Mouse (Mus musculus) neutrophil, adult 5-6 weeks (primary cell): Measurements from ENCODE around the gene Hoxa1. TPM values are rescaled to one million over a fixed set of nuclear protein-coding genes. Genes with fewer than 3 reads are reported as not detected.

Experiments
- ATAC-seq: fragments of 151-379, 151-347 bp; 2 replicates; pipeline ENCODE4 v1.8.0; 2017; ENCODE audit warnings: mild to moderate bottlenecking, moderate TSS enrichment; ENCODE audit not compliant: insufficient number of reproducible peaks, poor library complexity, low FRiP score, severe bottlenecking; ENCODE audit errors: extremely low read depth
- total RNA-seq: library from RNA; stranded (forward); fragments of 200-1000 nt; gene quantifications from 2 replicates; pipeline ENCODE4 v1.2.3, GENCODE M21; 2017

Gene Hoxa1
- total RNA-seq, 1 experiment from 2014 or later: not detected

DNA sequence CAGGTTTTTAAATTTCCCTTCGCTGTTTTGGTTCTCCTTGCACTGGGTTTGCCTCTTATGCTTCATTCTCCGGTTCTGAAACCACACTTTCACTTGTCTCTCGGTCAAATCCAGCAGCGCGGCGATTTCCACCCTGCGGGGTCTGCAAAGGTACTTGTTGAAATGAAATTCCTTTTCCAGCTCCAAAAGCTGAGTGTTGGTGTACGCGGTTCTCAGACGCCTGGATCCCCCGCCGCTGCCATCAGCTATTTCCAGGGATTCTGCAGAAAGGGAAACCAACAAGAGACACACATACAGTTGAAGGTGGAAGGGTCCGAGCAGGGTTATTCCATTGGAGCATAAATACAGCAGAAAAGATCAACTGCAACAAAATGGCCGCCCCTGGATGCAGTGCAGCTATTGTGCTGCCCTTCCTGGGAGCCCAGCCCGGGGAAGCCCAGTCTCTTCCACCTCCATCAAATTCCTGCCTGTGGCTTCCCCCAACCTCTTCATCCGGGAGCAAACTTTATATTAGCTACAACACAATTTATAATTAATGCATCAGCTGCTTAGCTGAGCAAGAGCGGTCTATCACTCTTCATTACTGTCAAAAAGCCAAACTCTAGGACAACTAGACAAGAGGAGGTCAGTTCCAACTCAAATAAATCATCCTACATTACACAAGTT is 5.4 kb upstream of the Hoxa1 start:
- ATAC-seq: no peak

DNA sequence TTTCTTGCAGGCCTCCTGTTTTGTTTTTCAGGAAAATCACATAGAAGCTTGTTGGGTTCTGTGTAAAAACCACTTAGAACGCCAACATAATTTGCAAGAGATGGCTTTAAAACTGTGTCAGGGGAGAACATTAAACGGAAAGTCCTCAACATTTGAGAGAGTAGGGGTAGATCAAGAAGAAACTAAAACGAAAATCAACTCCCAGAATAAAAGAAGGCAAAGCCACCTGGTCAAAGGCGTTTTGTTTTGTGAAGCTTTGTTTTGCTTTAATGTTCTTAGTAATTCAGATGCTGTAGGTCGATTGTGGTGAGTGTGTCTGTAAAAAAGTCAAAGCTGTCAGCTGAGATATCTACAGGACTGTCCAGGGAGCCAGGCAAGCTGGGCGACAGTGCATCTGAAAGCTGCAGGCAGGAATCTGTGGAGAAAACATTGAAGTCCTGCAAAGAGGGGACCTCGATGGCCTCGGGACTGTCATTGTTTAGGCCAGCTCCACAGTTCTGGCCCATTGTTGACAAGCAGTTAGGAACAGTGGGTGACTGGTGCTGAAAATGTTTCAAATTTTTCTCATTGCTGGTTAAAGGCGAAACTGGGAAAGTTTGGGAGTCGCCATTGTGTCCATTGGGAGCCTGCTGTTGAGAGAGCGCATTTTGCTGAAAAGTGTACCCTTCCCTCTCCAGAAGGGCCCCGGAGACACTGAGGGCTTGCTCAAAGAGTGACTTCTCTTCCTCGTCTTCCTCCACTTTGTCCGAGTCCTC is 4.7 kb upstream of the Hoxa1 start:
- ATAC-seq: no peak

DNA sequence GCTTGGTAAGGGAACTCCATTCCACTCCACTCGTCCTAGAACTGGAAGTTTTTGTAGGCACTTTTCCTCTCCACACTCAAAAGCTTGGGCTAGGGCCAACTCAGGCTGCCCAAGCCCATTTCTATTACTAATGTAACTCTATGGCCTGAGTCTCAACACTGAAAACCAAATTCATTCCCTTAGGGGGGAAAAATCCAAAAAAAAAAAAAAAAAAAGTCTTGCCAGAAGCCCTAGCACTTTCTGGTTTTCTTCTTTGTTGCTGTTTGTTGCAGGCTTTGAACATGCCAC is 3.9 kb upstream of the Hoxa1 start:
- no peak for ATAC-seq

DNA sequence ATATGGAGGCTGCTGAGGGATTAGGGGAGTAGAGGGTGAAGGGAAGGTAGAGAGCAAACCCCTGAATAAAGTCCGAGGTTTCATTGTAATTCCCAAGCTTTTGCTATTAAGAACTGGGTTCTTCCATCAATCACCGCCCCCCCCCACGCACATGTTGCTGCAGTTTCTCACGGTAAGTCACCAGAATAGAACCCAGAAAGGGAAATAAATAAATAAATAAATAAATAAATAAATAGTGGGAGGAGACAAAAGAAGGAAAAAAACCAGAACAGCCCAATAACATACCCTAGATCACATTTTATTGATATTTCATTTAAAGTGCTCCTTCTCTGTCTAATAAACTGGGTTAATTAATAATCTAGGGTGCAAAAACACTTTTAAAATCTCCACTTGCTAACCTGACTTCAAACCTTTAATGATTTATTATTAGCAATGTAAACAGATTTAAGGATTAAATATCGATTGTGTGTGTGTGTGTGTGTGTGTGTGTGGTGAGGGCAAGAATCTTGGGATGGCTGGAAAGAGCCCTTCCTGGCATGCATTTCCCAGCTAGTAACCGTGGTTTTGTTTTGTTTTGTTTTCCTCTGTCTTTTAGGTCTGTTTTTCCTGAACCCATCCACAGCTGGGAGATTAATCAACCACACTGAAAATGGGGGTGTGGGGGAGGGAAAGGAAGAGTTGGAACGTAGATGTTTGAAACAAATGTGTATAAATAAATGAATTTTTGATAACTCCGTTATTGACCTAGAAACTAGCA is 3.4 kb upstream of the Hoxa1 start:
- ATAC-seq: no peak

DNA sequence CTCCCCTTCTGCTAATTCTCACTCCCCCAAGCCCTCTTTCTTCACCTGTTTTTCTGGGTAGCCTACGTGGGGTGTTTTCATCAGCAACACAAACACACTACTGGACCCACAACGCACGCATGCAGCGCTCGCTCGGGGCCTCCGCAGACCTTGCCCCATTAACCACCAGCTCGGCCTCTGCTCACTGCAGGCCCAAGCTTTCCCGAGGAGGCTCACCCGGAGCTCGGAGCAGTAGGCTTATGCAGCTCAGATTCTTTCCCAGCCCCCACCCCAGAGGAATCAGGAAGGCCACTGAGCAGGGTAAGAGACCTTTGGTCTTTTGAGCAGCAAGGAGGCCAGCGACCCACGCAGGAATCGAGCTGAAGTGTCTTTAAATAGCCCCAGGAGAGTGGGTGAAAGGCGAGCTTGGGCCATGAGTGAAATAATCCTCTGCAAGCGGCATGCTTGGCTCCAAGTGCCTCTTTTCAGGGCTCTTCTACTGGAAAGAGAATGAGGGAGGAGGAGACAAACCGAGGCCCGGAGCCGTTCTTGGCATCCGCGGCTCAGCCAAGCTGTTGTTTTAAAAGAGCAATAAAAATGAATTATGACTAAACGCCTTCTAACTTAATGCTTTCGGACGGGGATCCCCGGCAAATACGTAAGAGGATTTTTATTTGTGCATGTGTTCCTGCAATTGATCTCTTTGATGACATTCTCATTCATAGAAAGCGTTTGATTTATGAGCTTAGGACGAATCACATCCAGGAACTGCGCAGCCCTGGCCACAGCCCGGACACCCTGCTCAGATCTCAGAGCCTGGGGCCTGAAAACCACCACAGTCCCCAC is 2.6 kb upstream of the Hoxa1 start:
- ATAC-seq: no peak

DNA sequence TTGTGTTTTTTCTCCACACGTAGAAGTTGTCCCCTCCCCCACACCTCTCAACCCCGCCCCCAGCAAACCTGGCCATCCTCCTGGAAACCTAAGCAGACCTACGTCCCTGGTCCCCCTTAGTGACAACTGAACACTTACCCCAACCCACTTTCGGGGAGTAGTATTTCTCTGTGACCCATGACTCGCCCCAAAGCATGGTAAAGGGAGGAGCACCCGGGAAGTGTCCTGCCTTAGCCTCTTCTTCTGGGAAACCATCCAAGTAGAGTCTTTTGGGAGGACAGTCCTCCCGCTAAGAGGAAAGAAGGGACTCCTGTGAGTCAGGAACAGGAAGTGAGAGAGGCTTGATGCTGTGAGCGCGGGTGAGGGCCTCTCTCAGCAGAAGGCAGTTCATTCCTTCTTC is 1.9 kb upstream of the Hoxa1 start:
- ATAC-seq: no peak

DNA sequence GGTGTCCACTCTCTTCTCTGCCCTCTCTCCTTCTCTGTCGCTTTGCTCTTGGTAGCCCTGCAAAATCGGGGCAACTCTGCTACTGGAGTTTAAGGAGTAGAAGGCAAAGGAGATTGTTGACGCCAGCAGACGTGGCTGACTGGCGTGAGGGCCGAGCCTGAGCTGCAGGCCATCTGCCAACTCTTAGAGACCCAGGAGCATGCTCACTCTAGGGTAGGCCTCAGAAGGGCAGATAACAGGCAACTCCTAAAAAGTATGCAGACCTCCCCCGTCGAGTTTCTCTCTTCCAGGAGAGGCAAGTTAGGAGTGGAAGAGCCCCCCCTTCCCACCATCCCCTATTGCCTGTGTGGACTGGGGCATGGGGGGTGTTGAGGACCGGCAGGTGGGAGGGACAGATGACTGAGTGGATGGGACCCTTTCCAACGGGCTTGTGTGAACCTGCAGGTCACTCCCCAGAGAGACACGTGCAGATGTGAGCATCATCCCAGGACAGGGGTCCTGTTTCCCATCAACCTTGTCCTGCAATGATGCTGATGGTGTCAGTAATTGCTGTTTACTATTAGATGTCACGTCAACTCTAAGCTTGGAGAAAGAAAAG is 1.1 kb upstream of the Hoxa1 start:
- no peak for ATAC-seq

DNA sequence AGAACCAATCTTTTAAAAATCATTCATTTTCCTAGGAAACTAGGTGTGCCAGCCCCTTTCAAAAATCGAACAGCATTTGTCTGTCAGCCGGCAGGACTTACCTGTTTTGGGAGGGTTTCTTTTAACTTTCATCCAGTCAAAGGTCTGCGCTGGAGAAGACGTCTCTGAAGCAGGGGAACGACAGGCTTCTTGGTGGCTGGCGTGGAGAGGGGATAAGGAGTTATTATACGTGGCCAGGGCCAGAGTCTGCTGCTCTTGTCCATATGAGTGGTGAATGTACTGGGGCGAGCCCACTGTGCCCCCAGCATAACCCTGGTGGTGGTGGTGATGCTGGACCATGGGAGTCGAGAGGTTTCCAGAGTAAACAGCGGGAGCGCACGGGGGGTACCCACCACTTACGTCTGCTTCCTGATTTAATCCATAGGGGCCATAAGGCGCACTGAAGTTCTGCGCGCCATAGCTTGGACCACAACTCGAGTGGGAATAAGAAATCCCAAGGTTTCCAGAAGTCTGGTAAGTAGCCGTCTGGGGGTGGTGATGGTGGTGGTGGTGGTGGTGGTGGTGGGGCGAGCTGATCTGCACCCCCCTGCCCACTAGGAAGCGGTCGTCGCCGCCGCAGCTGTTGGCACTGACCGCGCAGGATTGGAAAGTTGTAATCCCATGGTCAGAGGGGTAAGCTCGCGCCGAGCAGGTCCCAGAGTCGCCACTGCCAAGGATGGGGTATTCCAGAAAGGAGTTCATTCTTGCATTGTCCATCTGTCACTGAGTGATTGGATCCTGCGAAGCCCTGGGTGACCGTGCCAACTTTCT is 446 bp downstream of the Hoxa1 start:
- ATAC-seq: no peak

DNA sequence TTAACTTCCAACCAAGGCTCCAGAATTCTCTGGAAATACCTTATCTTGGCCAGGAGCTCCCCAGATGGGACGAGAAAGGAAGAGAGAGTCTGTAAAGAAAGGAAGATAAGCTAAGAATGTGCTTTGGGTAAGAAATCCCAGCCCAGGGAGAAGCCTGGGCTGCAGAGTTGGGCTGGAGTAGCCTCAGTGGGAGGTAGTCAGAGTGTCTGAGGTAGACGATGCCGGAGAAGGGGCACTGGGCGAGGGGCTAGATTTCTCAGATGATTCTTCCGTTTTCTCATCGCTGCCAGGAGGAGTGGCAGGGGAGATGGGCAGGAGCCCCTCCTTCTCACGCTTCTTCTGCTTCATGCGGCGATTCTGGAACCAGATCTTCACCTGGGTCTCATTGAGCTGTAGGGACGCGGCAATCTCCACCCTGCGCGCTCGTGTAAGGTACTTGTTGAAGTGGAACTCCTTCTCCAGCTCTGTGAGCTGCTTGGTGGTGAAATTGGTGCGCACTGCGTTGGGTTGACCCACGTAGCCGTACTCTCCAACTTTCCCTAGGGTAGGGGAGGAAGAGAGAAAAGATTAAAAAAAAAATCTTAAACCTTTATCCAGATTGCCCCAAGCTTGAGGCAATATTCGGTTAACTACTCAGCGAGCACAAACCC is 1.4 kb downstream of the Hoxa1 start:
- no peak for ATAC-seq

DNA sequence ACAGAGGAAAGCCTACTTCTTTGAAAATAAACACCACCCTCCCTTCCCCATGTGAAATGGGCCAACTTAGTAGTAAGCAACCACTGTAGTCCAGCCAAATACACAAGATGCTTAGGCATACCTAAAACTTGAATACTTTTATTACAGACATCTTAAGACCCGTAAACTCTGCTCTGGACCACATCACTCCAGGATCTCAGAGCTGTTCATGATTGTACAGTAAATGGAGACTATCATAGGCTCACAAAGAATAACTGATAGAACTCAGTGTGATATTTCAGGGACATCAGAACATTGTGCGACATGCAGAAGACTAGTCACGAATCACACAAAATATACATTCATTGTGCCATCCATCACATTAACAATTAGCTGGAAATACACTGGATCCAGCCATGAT is 2.6 kb downstream of the Hoxa1 start:
- ATAC-seq: no peak

DNA sequence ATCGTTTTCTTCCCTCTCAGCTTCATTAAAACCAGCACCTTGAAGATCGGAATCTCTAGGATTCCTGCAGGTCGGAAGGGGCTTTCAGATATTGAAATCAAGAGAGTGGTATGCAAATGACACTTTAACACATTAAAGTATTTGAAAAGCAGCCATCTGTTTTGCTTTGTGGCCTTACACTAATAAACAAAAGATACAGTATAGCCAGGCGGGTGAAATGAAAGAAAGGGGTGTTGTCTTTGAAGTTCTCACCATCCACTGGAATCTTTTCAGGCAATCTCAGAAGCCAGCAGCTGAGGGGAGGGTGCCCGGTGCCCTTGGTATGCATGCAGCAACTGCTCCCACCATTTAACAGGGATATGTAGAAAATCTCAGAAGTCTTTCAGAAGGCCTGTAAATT is 4.1 kb downstream of the Hoxa1 start:
- ATAC-seq: no peak

DNA sequence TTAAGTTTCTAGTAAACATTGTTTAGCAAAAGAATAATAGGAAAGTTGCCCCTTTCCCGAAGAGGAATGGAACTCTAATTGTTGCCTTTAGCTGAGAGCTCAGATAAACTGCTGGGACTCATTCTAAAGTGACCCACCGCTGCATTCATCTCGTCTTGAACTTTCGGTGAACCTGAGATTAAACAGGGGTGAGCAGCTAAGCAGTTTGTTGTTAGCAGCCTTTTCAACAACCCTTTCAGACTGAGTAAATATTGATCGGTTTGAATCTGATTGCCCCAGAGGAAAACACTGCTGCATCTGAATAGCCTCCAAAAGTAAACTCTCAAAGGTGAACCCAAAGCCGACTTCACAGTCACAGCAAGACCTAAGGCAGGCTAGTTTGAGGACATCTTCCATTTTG is 4.8 kb downstream of the Hoxa1 start:
- no peak for ATAC-seq

DNA sequence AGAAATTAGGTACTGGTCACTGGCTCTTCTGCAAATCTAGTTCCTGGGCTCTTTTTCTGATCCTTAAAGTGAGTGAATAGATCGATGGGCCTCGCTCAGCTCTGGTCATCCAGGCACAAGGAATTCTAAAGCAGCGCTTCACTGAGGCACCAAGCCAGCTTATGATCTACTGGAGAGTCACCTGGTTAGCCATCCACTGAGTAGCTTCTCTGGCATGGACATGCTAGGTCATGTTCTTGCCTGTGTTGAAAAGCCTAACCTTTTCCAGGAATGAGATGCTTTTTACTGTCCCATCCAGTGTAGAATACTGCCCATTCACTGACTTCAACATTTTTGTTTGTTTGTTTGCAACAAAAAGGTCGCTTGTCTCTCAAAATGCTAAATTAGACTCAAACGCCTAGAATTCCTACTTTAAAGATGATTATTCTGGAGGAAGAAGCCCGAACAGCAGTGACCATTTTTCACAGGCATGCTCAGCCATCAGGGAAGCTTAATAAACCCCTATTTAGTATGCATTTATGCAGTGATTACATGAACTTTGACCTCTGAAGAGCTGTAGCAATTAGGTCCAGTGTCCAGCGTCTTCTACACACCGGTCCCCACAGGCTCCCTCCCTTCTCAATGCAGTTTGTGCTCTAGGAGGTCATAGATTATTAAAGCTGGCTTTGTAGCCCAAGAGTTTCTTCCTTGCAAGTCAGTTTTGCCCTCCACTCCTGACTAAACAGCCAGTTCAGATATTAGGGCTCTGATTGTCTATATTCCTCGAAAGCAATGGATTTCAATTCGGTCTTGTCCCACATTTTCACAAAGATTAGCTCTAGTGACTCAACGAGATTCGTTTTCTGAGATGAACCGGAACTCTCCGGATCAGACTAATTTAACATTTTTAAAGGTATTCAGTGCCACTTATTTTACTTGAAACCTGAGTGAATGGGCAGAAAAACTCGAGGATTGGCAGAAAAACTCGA is 5.6 kb downstream of the Hoxa1 start:
- no peak for ATAC-seq

DNA sequence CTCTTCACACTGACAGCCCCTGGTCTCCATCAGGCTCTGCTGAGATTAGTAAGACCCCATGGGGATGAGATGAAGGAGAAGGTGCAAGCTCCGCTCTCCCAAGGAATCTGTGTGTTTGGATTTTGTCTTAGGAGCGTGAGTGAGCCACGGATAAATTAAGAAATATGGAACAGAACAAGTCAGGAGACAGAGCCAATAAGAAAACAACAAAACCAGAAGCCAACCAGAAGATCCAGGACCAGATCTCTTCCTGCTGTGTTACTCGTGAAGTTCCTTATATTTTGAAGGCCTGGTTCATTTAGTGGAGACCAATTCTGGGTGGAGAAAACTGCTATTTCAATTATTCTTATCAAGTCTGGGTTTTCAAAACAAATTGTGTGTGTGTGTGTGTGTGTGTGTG is 6.5 kb downstream of the Hoxa1 start:
- no peak for ATAC-seq

DNA sequence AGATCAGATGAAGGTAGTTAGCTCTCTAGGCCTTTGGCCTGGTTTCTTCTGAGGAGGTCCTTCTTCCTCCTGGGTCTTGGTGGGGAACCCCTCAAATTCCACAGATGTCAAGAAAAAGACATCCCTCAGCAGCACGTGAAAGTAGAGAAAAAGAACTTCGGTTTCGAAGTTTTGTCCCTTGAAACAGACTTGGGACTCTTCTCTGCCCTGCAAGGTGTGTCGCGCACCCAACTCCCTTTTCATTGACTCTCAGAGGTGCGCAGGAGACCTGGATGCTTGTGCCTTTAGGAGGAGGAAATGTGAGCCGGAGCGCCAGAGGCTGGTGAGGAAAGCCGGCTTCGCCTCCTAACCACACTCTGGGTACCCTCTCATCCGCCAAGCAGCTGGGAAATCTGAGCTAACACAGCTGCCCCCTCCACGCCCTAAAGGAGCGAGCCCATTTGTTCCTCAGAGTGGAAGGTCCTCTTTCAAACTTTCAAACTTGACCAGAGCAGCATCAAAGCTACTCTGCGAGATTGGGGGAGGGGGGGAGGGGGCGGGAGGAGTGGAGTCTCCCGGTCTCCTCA is 7.6 kb downstream of the Hoxa1 start:
- ATAC-seq: no peak

DNA sequence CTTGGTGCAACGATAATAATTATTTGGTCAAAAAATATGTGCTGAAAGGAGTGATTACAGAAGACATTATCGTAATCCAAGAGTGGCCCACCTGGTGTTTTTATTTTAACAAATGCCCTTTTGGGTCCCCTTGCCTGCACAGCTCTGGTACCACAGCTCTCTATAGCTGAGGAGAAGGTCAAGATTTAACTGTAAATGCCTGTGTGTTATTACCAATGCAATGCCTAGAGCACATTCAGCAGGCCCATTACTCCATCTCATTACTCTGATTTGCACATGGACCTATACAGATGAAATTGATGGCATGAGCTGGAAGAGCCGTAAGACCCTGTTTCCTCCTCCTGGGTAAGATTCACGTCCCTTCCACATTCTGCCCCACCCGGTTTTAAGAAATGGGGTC is 19.0 kb downstream of the Hoxa1 start:
- no peak for ATAC-seq

DNA sequence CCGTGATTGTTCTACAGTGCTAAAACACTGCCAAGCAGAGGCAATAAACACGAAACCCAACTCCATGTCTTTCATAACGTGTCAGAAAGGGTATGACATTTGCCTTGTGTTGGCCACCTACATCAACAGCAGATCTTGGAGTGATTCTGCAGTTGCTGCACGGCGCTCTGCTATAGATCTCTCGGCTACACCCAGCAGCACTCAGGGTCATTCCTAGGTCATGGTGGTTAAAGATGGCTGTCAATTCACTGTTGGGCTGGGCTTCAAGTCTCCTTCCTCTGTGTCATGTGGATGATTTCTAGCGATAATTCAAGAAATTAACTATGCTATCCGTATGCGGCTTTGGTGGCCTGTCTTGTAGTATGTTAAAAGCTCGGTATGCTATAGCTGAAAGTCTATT is 19.5 kb downstream of the Hoxa1 start:
- ATAC-seq: no peak
